Mouse (Mus musculus): ENCODE results near the gene Slit1.

The Slit1 gene

DNA sequence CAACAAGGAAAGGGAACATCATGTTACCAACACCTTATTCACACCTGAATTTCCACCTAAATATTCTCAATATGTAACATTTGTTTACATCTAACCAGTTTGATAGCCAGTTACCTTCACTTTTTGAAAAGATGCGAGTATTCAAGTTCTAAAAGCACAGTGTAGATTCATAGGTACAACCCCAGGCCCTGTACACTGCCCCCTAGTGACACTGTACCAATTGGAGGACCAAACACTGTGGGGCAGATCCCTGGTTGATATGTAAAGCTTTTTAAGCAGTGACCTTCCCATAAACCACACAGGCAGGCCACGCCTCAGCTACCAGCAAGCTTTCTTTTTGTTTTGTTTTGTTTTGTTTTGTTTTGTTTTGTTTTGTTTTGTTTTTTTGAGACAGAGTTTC lies 57.3 kb downstream of the Slit1 start:
- DNase-seq = no peak

DNA sequence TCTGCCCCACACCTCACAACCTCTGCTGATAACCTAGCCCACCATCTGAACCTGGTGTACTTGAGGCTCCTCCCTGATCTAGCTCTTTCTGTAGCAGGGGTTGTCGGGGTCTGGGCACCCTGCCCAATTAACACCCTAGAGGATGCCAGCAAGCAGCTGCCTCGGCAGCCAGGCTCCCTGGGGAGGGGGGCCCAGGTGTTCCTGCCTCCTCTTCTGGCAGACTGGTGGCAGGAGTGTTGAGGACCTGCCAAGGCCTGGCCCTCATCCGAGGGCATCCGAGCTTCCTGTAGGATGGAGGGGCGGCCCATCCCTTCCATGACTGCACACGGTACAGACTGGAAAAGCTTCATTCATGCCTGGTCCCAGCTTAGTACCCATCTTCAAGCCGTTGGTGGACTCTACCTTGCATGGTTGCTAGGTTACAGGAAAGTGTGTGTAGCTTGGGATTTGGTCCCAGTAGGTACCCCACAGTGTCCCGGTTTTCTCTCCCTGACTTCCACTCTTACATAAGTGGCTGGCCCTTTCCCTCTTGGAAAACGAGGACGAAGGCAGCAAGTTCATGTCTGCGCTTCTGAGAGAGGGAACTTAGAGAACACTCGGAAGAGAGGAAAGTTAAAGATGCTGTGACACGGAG lies 57.9 kb downstream of the Slit1 start:
- DNase-seq = no peak

DNA sequence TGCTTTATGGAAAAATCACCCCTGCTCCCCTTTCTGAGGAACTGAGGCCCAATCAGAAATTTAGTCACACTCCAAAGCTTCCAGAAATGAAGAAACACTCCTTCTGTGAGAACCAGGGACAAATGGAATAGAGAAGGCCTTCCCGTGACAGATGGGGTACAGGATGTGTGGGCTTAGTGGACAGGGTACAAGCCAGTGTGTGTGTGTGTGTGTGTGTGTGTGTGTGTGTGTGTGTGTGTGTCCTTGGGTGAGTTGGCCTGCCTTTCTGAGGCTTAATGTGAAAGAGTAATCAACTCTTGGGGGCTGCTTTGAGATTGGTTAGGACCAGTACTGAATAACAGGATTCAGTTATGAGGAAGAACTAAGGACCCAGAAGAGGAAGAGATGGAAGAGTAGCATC lies 58.6 kb downstream of the Slit1 start:
- no peak for DNase-seq

- DNase-seq = no peak
Observed at GRCm38 (mm10) chr19:41683951-41684350, 59.5 kb downstream of the Slit1 start.

GRCm38 (mm10) chr19:41680267-41680666 lies 63.2 kb downstream of the Slit1 start:
- no peak for DNase-seq

GRCm38 (mm10) chr19:41679028-41679427 lies 64.4 kb downstream of the Slit1 start:
- no peak for DNase-seq

- DNase-seq = no peak
Observed at GRCm38 (mm10) chr19:41677575-41677974, 65.9 kb downstream of the Slit1 start.

- DNase-seq = no peak
Observed at GRCm38 (mm10) chr19:41675583-41675982, 67.9 kb downstream of the Slit1 start.

- no peak for DNase-seq
Observed at GRCm38 (mm10) chr19:41674366-41674765, 69.1 kb downstream of the Slit1 start.

- no peak for DNase-seq
Observed at GRCm38 (mm10) chr19:41672836-41673235, 70.6 kb downstream of the Slit1 start.

GRCm38 (mm10) chr19:41670931-41671330 lies 72.5 kb downstream of the Slit1 start:
- DNase-seq = no peak

- DNase-seq = no peak
Observed at GRCm38 (mm10) chr19:41670473-41670872, 73.0 kb downstream of the Slit1 start.

DNA sequence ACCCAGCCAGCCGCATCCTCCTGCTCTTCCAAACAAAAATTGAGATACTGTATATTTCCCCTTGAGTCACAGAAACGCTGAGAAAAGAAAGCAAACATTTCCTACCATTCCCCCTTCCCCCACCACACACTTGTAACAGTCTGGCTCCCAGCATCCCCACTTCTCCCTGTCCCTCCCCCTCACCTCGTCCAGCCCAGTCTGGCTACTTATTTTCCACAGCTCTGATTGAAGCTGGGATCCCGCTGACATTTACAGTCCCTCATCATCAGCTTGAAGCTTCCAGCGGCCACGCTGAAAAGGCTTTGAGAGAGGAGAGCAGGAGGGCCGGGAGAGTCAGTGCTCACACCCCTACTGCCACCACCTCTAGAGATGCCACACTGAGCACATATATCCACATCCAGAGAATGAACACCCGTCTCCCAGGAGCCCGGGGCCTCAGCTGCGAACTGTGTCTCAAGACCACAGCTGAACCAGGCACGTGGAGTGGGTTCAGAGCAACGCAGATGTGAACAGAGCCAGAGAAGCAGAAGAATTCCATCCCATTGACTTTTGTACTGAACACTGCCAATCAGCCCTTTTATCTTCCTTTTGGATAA lies 73.6 kb downstream of the Slit1 start:
- no peak for DNase-seq

GRCm38 (mm10) chr19:41667591-41667990 lies 75.9 kb downstream of the Slit1 start:
- no peak for DNase-seq

- DNase-seq = no peak
Observed at GRCm38 (mm10) chr19:41665941-41666340, 77.5 kb downstream of the Slit1 start.

- no peak for DNase-seq
Observed at GRCm38 (mm10) chr19:41663506-41664242, 79.8 kb downstream of the Slit1 start.

DNA sequence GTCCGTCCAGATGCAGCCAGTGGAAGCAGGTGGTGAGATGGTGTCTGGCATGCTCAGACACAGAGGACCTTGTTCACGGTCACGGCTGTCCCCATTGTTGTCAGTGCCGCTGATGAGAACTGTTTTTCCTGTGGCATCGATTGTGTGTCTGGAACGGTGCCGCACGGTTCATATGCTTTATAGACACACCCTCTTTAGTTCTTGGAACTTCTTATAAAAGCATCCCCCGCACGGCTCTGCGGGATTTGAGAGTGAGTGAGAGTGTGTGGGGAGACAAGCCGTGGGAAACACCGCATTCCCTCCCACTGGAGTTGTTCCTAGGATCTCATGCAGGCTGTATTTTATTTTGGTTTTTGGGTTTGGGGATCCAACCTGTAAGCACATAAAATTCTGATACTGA lies 82.0 kb downstream of the Slit1 start:
- DNase-seq = no peak

- no peak for DNase-seq
Observed at GRCm38 (mm10) chr19:41660999-41661374, 82.5 kb downstream of the Slit1 start.

DNA sequence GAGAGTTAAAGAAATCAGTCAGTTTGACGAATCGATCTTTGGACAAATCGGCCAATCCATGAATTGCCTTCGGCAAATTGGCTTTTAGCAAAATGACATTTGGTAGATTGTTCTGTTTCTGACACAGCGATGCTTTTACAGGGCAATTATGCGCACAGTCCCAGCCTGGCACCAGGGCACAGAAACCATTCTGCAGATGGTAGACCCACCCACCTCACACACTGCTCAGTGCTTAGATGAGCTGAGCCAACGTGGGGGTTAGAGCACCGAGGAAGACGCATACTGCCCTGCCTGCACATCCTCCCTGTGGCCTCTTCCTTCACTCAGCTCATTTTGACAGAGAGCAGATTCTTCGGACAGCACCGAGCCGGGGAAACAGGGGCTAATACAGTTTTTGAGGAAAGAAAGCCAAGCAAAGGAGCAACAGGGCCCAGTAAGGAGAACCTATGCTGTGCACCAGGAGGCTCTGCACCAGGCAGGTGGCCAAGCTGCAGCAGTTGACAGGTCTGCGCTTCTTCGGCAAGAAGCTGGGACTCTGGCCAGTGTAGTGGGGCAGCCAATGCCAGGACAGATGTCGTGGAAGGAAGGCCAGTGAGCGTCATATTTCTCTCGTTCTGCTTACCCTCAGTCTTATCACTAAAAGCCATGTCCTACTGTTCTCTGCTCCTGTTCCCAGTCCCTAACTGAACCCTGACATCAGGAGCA lies 83.0 kb downstream of the Slit1 start:
- no peak for DNase-seq

- no peak for DNase-seq
Observed at GRCm38 (mm10) chr19:41657446-41657845, 86.0 kb downstream of the Slit1 start.

GRCm38 (mm10) chr19:41656671-41657070 lies 86.8 kb downstream of the Slit1 start:
- DNase-seq = no peak

- peak; percentile 69 for DNase-seq
Observed at GRCm38 (mm10) chr19:41655970-41656369, 87.5 kb downstream of the Slit1 start.

- DNase-seq = no peak
Observed at GRCm38 (mm10) chr19:41655089-41655783, 88.2 kb downstream of the Slit1 start.
